Mouse (Mus musculus) CH12.LX (cell line): ENCODE data around the gene Robo2. TPM values are rescaled to one million over a fixed set of nuclear protein-coding genes. Genes with fewer than 3 reads are reported as not detected.

Source experiments
- DNase-seq: peaks from one replicate; pipeline ENCODE4 v3.0.0-alpha.2; 2013; ENCODE audit errors: extremely low read depth
- H3K27ac ChIP-seq: 2 replicates; pipeline ENCODE4 v1.5.1; 2012; ENCODE audit warnings: low read depth, mild to moderate bottlenecking, control low read depth, moderate library complexity; ENCODE audit not compliant: insufficient read depth
- H3K27me3 ChIP-seq: replicated peaks from 2 replicates; pipeline ENCODE3; 2012; ENCODE audit warnings: inconsistent platforms
- H3K36me3 ChIP-seq, 2 experiments: replicated peaks in 1 of 2; 2 replicates each; pipeline versions ENCODE3 to v1.6.1; 2012; ENCODE audit warnings: inconsistent platforms in 1 of 2, low read length in 1 of 2, mild to moderate bottlenecking in 1 of 2, mixed read lengths in 1 of 2, moderate library complexity in 1 of 2; ENCODE audit not compliant: control insufficient read depth in 1 of 2, insufficient read depth in 1 of 2
- H3K4me1 ChIP-seq, 2 experiments: 2 replicates each; pipeline ENCODE4 v1.6.1; 2012; ENCODE audit warnings: inconsistent platforms in 1 of 2, moderate library complexity in 1 of 2; ENCODE audit not compliant: insufficient read depth in 2 of 2, control insufficient read depth in 1 of 2
- H3K4me2 ChIP-seq: 2 replicates; pipeline ENCODE4 v1.6.1; 2012; ENCODE audit warnings: low read depth, mild to moderate bottlenecking, control low read depth; ENCODE audit not compliant: poor library complexity, insufficient read depth, severe bottlenecking
- H3K4me3 ChIP-seq, 3 experiments: fragments of 150-350 bp in 1 of 3; sonication (generic) in 1 of 3; replicated peaks in 1 of 3; 2 replicates each; pipeline versions ENCODE3 to v1.5.1; 2011 to 2012; ENCODE audit warnings: low read depth in 2 of 3, low read length in 2 of 3, mild to moderate bottlenecking in 2 of 3, moderate library complexity in 2 of 3, control low read depth in 1 of 3, improper control_type of control experiment in 1 of 3, inconsistent platforms in 1 of 3, mixed read lengths in 1 of 3; ENCODE audit not compliant: poor library complexity in 1 of 3
- H3K79me2 ChIP-seq: replicated peaks from 2 replicates; pipeline ENCODE4 v1.6.1; 2012; ENCODE audit warnings: mild to moderate bottlenecking, moderate library complexity; ENCODE audit not compliant: control insufficient read depth, poor library complexity, insufficient read depth, severe bottlenecking; ENCODE audit errors: extremely low read depth
- H3K9ac ChIP-seq: 2 replicates; pipeline ENCODE4 v1.6.1; 2012; ENCODE audit warnings: low read depth, mild to moderate bottlenecking, control low read depth, moderate library complexity; ENCODE audit not compliant: insufficient read depth
- H3K9me3 ChIP-seq: replicated peaks from 2 replicates; pipeline ENCODE3; 2012; ENCODE audit warnings: low read length, inconsistent platforms, mixed read lengths
- BHLHE40 ChIP-seq: IDR thresholded peaks from 2 replicates; pipeline ENCODE4 v1.6.1; 2011; ENCODE audit warnings: mild to moderate bottlenecking, low read depth, low read length, improper control_type of control experiment
- CHD1 ChIP-seq: IDR thresholded peaks from 2 replicates; pipeline ENCODE4 v1.6.1; 2012; ENCODE audit warnings: low read depth, low read length, improper control_type of control experiment, inconsistent platforms
- CTCF ChIP-seq, 2 experiments: IDR thresholded peaks in 1 of 2; conservative IDR thresholded peaks in 1 of 2; 2 replicates each; pipeline ENCODE4 v1.5.1; 2011 to 2012; ENCODE audit warnings: low read depth in 2 of 2, low read length in 2 of 2, improper control_type of control experiment in 1 of 2, inconsistent platforms in 1 of 2, mild to moderate bottlenecking in 1 of 2, moderate library complexity in 1 of 2
- ELF1 ChIP-seq: IDR thresholded peaks from 2 replicates; pipeline ENCODE4 v1.6.1; 2014; ENCODE audit warnings: low read depth, mild to moderate bottlenecking, inconsistent platforms, low read length, improper control_type of control experiment
- EP300 ChIP-seq: IDR thresholded peaks from 2 replicates; pipeline ENCODE4 v1.6.1; 2011; ENCODE audit warnings: low read length, improper control_type of control experiment
- ETS1 ChIP-seq: conservative IDR thresholded peaks from 2 replicates; pipeline ENCODE4 v1.6.1; 2012; ENCODE audit warnings: low read depth, mild to moderate bottlenecking, inconsistent platforms, low read length, improper control_type of control experiment, moderate library complexity
- GABPA ChIP-seq: IDR thresholded peaks from 2 replicates; pipeline ENCODE4 v1.6.1; 2012; ENCODE audit warnings: low read depth, low read length, improper control_type of control experiment, inconsistent platforms; ENCODE audit not compliant: insufficient replicate concordance
- HCFC1 ChIP-seq: IDR thresholded peaks from 2 replicates; pipeline ENCODE4 v1.6.1; 2012; ENCODE audit warnings: low read depth, mild to moderate bottlenecking, inconsistent platforms, low read length, improper control_type of control experiment
- JUN ChIP-seq: IDR thresholded peaks from 2 replicates; pipeline ENCODE4 v1.6.1; 2011; ENCODE audit warnings: low read depth, mild to moderate bottlenecking, low read length, improper control_type of control experiment, moderate library complexity; ENCODE audit not compliant: insufficient read depth
- JUND ChIP-seq: conservative IDR thresholded peaks from 2 replicates; pipeline ENCODE4 v1.6.1; 2011; ENCODE audit warnings: low read depth, low read length, improper control_type of control experiment
- MAFK ChIP-seq: IDR thresholded peaks from 2 replicates; pipeline ENCODE4 v1.6.1; 2011; ENCODE audit warnings: low read length, improper control_type of control experiment; ENCODE audit not compliant: insufficient replicate concordance
- NRF1 ChIP-seq: IDR thresholded peaks from 2 replicates; pipeline ENCODE4 v1.6.1; 2014; ENCODE audit warnings: low read depth, mild to moderate bottlenecking, inconsistent platforms, low read length, improper control_type of control experiment, moderate library complexity
- PAX5 ChIP-seq: IDR thresholded peaks from 2 replicates; pipeline ENCODE4 v1.6.1; 2012; ENCODE audit warnings: low read length, inconsistent platforms, mixed read lengths
- POLR2A ChIP-seq: IDR thresholded peaks from 2 replicates; pipeline ENCODE4 v1.6.1; 2011; ENCODE audit warnings: low read depth, mild to moderate bottlenecking, improper control_type of control experiment, low read length
- RCOR1 ChIP-seq: conservative IDR thresholded peaks from 2 replicates; pipeline ENCODE4 v1.6.1; 2012; ENCODE audit warnings: low read depth, mild to moderate bottlenecking, inconsistent platforms, low read length, improper control_type of control experiment
- TBP ChIP-seq: conservative IDR thresholded peaks from 2 replicates; pipeline ENCODE4 v1.6.1; 2011; ENCODE audit warnings: low read depth, low read length, improper control_type of control experiment
- TCF12 ChIP-seq: IDR thresholded peaks from 2 replicates; pipeline ENCODE4 v1.6.1; 2014; ENCODE audit warnings: low read depth, mild to moderate bottlenecking, inconsistent platforms, low read length, improper control_type of control experiment
- USF1 ChIP-seq: IDR thresholded peaks from 2 replicates; pipeline ENCODE4 v1.6.1; 2014; ENCODE audit warnings: low read depth, mild to moderate bottlenecking, inconsistent platforms, low read length, improper control_type of control experiment
- ZC3H11A ChIP-seq: IDR thresholded peaks from 2 replicates; pipeline ENCODE4 v1.6.1; 2012; ENCODE audit warnings: low read depth, mild to moderate bottlenecking, inconsistent platforms, low read length, improper control_type of control experiment
- dilution Hi-C: fragments of 300-500 bp; cut with MboI; formaldehyde crosslinking; loops from 2 replicates; pipeline ENCODE4 v1.14.3; 2020; ENCODE audit warnings: low sequenced_read_pairs; ENCODE audit not compliant: extremely low pct_unique_long_range_greater_than_20kb, extremely low pct_ligation_motif_present
- in situ Hi-C: fragments of 300-500 bp; cut with MboI; formaldehyde crosslinking; loops from 3 replicates; pipeline ENCODE4 v1.14.3; 2019; ENCODE audit warnings: low sequenced_read_pairs, low pct_ligation_motif_present, low pct_unique_long_range_greater_than_20kb, mixed read lengths
- polyA plus RNA-seq: library from polyadenylated mRNA; unstranded; fragments of >175 nt; gene quantifications from 2 replicates; pipeline ENCODE4 v1.2.1, GENCODE M21; 2012; ENCODE audit warnings: low read depth; ENCODE audit not compliant: insufficient read length
- total RNA-seq, 2 experiments: library from RNA; depleted of rRNA; stranded (reverse); fragments of 300-350 nt in 1 of 2; fragments of >200 nt in 1 of 2; gene quantifications; 2 replicates each; pipeline ENCODE4 v1.2.3; 2012 to 2014

The Robo2 gene
- total and polyA plus RNA-seq, 3 experiments = not detected

DNA sequence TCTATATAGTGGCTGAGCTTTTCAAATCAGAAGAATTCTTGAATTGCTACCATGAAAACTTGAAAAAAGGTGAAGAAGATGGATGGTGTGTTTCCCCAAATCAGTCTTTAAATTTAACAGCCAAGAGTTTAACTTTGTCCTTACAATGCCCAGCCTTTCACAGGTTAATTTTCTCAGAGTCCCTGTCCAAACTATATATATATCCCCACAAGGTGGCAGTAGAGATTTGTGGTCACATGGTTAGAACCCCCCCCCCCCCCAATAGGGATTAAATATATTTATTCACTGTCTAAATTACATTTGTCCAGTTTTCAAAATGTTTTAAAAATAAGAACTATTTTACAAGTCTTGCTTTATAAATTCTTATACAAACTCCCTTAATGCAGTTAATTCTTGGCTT lies 184.3 kb downstream of the Robo2 start:
- H3K9ac ChIP-seq = no peak overlapping the region
- in situ Hi-C loops = no loop called here
- no peak for TF ChIP-seq ZC3H11A
- TF ChIP-seq BHLHE40 = no peak
- no peak for TF ChIP-seq MAFK
- no peak for TF ChIP-seq JUND
- TF ChIP-seq TBP = no peak
- no peak for TF ChIP-seq POLR2A
- no peak for TF ChIP-seq PAX5
- no peak for TF ChIP-seq TCF12
- no peak for TF ChIP-seq HCFC1
- no peak for TF ChIP-seq ETS1
- TF ChIP-seq NRF1 = no peak
- no peak for TF ChIP-seq CHD1
- no peak for TF ChIP-seq CTCF (conservative IDR thresholded peaks at IDR 0.05 in 1 of 2, IDR thresholded peaks at IDR 0.05 in 1 of 2; ENCODE audit: low read depth in 2 of 2, low read length in 2 of 2)
- TF ChIP-seq GABPA = no peak
- no peak for TF ChIP-seq RCOR1
- TF ChIP-seq EP300 = no peak
- TF ChIP-seq ELF1 = no peak
- TF ChIP-seq JUN = no peak

GRCm38 (mm10) chr16:74225423-74226272 lies 186.0 kb downstream of the Robo2 start:
- no peak for DNase-seq
- no peak overlapping the region for H3K4me2 ChIP-seq
- dilution Hi-C loops = no loop called here

More for the DNA sequence above, 184.3 kb downstream of the Robo2 start:
- H3K27ac ChIP-seq = no peak overlapping the region
- H3K4me2 ChIP-seq = no peak overlapping the region
- dilution Hi-C loops = no loop called here
- H3K9me3 ChIP-seq = peaks cover 50% of the 10 kb centered on the region
- no peaks in the 10 kb centered on the region for H3K27me3 ChIP-seq
- no peaks in the 10 kb centered on the region for H3K79me2 ChIP-seq
- no peak for DNase-seq
- H3K4me3 ChIP-seq = no peak overlapping the region
- no peaks in the 10 kb centered on the region for H3K36me3 ChIP-seq
- no peaks in the 10 kb centered on the region for H3K4me1 ChIP-seq

More at GRCm38 (mm10) chr16:74225423-74226272, 186.0 kb downstream of the Robo2 start:
- H3K9me3 ChIP-seq = peaks cover 46% of the 10 kb centered on the region
- H3K4me3 ChIP-seq = no peak overlapping the region
- H3K27me3 ChIP-seq = no peaks in the 10 kb centered on the region
- in situ Hi-C loops = no loop called here
- H3K4me1 ChIP-seq = no peaks in the 10 kb centered on the region
- TF ChIP-seq PAX5 = no peak
- no peak for TF ChIP-seq TCF12
- no peak for TF ChIP-seq USF1
- no peaks in the 10 kb centered on the region for H3K36me3 ChIP-seq
- no peak overlapping the region for H3K9ac ChIP-seq
- H3K79me2 ChIP-seq = no peaks in the 10 kb centered on the region
- no peak overlapping the region for H3K27ac ChIP-seq
